Mouse (Mus musculus) left cerebral cortex, postnatal 10 days (tissue): Measurements from ENCODE around the gene Fam214a. TPM values are rescaled to one million over a fixed set of nuclear protein-coding genes. Genes with fewer than 3 reads are reported as not detected.

ENCODE experiments used
- DNase-seq, 2 experiments: peaks; one replicate each; pipeline ENCODE4 v3.0.0; 2021 to 2022; ENCODE audit warnings: low spot score in 2 of 2, mixed read lengths in 1 of 2; ENCODE audit errors: extremely low spot score in 1 of 2
- intact Hi-C: fragments of 180-260 bp; cut with DNase I; formaldehyde crosslinking; loops from one replicate; pipeline ENCODE4 v1.15.1; 2025
- total RNA-seq, 2 experiments: library from RNA; stranded (reverse); gene quantifications; 2 replicates each; pipeline ENCODE4 v1.2.3; 2021

The Fam214a gene
- total RNA-seq, 2 experiments from 2014 or later: 25.9 to 33.9 TPM

GRCm38 (mm10) chr9:75049100-75049499, 96.4 kb downstream of the Fam214a start:
- DNase-seq: peak in 1 of 2 experiments; percentile 49
- intact Hi-C loops: no loop called here

- intact Hi-C loops: loop anchor here (5.0 kb wide), 2 partner anchors 147 to 212 kb away; no protein-coding TSS in a partner anchor
- peak; percentile 71 to 87 for DNase-seq
Observed at GRCm38 (mm10) chr9:75050003-75050402, 97.3 kb downstream of the Fam214a start.

DNA sequence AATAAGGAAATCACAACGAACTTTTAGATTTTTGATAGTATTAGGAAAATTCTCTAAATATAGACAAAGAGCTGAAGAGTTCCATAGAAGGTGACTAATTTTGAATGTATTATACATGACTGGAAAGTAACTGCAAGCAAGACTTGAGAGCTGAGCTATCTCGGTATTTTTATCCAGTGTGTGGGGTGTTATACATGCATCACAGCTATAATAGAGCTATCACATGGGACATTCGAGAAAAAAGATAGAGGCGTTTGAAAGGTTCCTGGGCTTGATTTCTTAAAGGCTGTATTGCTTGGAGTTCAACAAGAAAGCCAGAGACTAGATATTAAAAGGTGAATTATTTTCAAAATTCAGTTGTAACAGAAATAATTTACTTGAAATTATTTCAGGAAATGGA, 99.2 kb downstream of the Fam214a start:
- no peak for DNase-seq

DNA sequence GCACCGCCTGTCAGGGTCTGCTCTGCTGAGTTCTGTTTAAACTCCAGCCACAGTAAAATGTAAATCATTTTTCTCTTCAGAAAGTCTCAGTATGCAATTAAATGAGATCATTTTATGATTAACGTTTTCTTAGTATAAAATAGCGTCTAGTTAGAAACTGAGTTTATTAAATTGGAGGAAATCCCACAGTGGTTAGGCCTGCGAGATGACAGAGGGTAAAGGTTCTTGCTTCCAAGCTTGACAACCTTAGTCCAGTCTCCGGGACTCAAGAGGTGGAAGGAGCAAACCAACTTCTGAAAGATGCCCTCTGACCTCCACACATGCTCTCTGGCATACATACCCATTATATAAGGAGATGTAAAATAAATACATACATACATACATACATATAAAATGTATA, 102.4 kb downstream of the Fam214a start:
- intact Hi-C loops: no loop called here
- no peak for DNase-seq

More for the DNA sequence above, 99.2 kb downstream of the Fam214a start:
- intact Hi-C loops: loop anchor here (5.0 kb wide), 2 partner anchors 145 to 210 kb away; no protein-coding TSS in a partner anchor

DNA sequence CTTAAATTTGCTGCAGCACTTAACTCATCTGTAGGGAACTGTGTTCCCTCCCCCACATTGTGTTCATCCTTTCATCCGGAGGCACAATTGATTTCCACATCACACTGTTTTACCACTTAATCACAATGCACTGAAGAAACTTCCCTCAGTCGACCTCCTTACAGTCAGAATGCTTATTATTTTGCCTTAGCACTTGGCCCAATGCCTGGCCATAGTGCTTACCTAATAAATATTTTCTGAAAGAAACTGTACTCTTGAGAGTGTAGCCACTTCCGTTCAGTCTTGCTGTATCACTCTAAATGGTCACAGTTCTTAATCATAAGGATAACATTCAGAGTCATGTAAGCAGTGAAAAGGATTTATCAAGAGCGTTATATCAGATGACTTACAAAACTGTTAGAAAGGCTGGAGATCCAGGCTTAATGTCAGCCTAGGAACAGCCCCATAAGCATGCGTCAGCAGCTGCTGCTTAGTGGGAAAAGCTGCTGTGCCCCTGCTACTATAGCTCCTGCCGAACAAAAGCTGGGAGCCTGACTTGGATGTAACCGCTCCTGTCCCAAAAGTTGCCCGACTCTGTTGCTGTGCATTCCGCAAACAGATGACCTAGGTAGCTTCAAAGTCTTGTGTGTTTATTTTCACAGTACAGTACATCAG, 112.1 kb downstream of the Fam214a start:
- intact Hi-C loops: no loop called here
- no peak for DNase-seq

GRCm38 (mm10) chr9:75070457-75071028, 117.9 kb downstream of the Fam214a start, which contains the start of gene Myo5a:
Myo5a (plus strand) TSS chr9:75071015.
- intact Hi-C loops: no loop called here
- no peak for DNase-seq

GRCm38 (mm10) chr9:75071029-75071705, 118.5 kb downstream of the Fam214a start:
- DNase-seq: peak; percentile 70 to 84
- intact Hi-C loops: no loop called here

GRCm38 (mm10) chr9:75071706-75072192, 119.1 kb downstream of the Fam214a start:
- peak in 1 of 2 experiments; percentile 34 for DNase-seq
- intact Hi-C loops: no loop called here

DNA sequence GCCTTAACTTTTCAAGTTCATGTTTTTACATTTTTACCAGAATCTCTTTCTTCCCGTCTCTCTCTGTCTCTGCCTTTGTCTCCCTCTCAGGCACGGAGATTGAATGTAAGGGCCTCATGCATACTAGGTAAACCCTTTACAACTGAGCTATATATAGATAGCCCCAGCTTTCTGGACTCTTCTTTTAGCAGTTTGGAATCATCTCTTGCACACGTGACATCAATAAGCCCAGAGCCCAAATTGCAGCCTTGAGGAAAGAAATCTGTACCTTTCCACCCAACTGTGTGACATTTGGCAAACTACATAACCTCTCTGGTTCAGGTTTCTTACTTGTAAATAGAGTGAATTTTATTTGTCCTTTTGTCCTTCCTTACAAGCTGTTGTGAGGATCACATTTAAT, 119.7 kb downstream of the Fam214a start:
- intact Hi-C loops: no loop called here
- no peak for DNase-seq

GRCm38 (mm10) chr9:75077191-75077590, 124.5 kb downstream of the Fam214a start:
- no peak for DNase-seq
- intact Hi-C loops: no loop called here

Other genes with a start within 250 kb of the Fam214a start
- gene Onecut1, start 91.0 kb upstream of the Fam214a start, total RNA-seq: under 1 TPM; 0.09 to 0.12 TPM
- gene Arpp19, start 84.7 kb downstream of the Fam214a start, total RNA-seq: 100 to 1,000 TPM; 187 to 198 TPM
- gene Myo5a, start 118.1 kb downstream of the Fam214a start, total RNA-seq: 100 to 1,000 TPM; 235 to 265 TPM